Mouse (Mus musculus) hindbrain, embryonic 15.5 days (tissue): ENCODE data around the gene Pipox. TPM values are rescaled to one million over a fixed set of nuclear protein-coding genes. Genes with fewer than 3 reads are reported as not detected.

Source experiments
- ATAC-seq: fragments of 200-750 bp; cut with Nextera tagmentation; 2 replicates; pipeline ENCODE4 v1.8.0; 2017; ENCODE audit warnings: low read depth, moderate number of reproducible peaks, moderate TSS enrichment; ENCODE audit not compliant: low FRiP score
- H3K27ac ChIP-seq: fragments of 300-500 bp; sonication (generic); replicated peaks from 2 replicates; pipeline ENCODE4 v1.5.1; 2015; ENCODE audit warnings: mild to moderate bottlenecking, inconsistent platforms
- H3K27me3 ChIP-seq: fragments of 300-500 bp; sonication (generic); 2 replicates; pipeline ENCODE4 v1.6.1; 2015; ENCODE audit warnings: control low read depth, inconsistent platforms
- H3K36me3 ChIP-seq: fragments of 300-500 bp; sonication (generic); 2 replicates; pipeline ENCODE4 v1.6.1; 2015; ENCODE audit warnings: control low read depth, inconsistent platforms
- H3K4me1 ChIP-seq: fragments of 300-500 bp; sonication (generic); replicated peaks from 2 replicates; pipeline ENCODE4 v1.6.1; 2015; ENCODE audit warnings: control low read depth, inconsistent platforms
- H3K4me2 ChIP-seq: fragments of 300-500 bp; sonication (generic); 2 replicates; pipeline ENCODE4 v1.6.1; 2015; ENCODE audit warnings: moderate library complexity, mild to moderate bottlenecking, inconsistent platforms
- H3K4me3 ChIP-seq: fragments of 300-500 bp; sonication (generic); 2 replicates; pipeline ENCODE4 v1.5.1; 2015; ENCODE audit warnings: mild to moderate bottlenecking, inconsistent platforms
- H3K9ac ChIP-seq: fragments of 300-500 bp; sonication (generic); 2 replicates; pipeline ENCODE4 v1.6.1; 2015; ENCODE audit warnings: inconsistent platforms
- H3K9me3 ChIP-seq: fragments of 300-500 bp; sonication (generic); 2 replicates; pipeline ENCODE4 v1.6.1; 2016; ENCODE audit warnings: control low read depth, inconsistent platforms
- WGBS: fragments of 180-500 bp; shearing (Covaris S2); methylation state at CpG from one replicate; pipeline ENCODE4 v1.1.7; 2015; 5-methylcytosine and 5-hydroxymethylcytosine counted together
- polyA plus RNA-seq: library from polyadenylated mRNA; unstranded; fragments of >200 nt; fragmentation: Nextera tagmentation; extraction: Ambion mirVana; gene quantifications from 2 replicates; pipeline ENCODE4 v1.2.1, GENCODE M21; 2015

Gene Pipox
- polyA plus RNA-seq, 1 experiment from 2014 or later: 5.1 TPM

DNA sequence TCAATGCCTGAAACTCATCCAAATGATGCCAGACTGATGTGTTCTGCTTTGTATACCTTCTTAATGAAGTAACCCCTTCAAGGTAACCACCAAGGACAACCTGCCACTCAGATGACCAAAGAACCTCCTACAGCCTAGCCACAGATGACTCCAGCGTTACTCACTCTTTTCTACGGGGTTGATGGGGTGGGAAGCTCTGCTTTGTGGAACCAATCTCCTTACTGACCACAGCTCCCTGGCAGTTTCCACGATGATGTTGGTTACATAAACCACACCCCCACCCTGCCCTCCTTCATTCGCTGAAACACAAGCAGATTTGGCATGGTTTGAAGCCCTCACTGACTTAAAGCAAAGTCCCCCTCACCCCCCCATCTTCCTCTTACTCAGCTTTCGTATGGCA is 33.9 kb upstream of the Pipox start:
- WGBS: 68% methylated on average over 5 of the region's 5 CpGs
- Histone ChIP-seq H3K27me3 (0 out of 2 replicates have a peak, but pooled peaks cover 4% of the 10 kb centered on the region), H3K9me3 (no peaks in the 10 kb centered on the region), H3K4me1 (peaks cover 59% of the 10 kb centered on the region), H3K4me3 (no peak overlapping the region), H3K36me3 (no peaks in the 10 kb centered on the region), H3K27ac (no peak overlapping the region), H3K4me2 (no peak overlapping the region), H3K9ac (no peak overlapping the region)
- ATAC-seq: no peak

DNA sequence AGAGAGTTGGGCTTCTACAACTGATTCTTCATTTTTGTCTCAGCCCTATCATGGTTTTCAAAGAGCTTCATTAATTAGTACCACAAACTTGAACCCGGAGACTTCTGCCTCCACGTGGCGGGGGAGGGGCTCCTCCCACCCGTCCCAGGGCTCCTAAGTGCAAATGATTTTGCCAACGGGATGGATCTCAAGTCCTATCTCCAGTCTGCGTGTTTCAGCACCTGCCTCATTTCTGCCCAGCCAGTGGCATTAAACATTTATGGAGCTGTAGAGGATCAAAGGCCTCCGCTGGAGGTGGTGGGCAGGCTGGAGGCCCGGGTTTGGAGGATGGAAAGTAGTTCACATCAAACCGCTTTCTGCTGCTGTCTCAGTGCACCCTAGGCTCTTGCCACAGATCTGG is 32.8 kb upstream of the Pipox start:
- WGBS: 23% methylated on average over 9 of the region's 9 CpGs
- Histone ChIP-seq H3K36me3 (no peaks in the 10 kb centered on the region), H3K9ac (no peak overlapping the region), H3K27ac (peak overlapping the region; percentile 13; the same call in 1 of the 2 replicates), H3K4me2 (no peak overlapping the region), H3K4me3 (no peak overlapping the region), H3K27me3 (no peaks in the 10 kb centered on the region), H3K9me3 (no peaks in the 10 kb centered on the region), H3K4me1 (peaks cover 47% of the 10 kb centered on the region)
- no peak for ATAC-seq

DNA sequence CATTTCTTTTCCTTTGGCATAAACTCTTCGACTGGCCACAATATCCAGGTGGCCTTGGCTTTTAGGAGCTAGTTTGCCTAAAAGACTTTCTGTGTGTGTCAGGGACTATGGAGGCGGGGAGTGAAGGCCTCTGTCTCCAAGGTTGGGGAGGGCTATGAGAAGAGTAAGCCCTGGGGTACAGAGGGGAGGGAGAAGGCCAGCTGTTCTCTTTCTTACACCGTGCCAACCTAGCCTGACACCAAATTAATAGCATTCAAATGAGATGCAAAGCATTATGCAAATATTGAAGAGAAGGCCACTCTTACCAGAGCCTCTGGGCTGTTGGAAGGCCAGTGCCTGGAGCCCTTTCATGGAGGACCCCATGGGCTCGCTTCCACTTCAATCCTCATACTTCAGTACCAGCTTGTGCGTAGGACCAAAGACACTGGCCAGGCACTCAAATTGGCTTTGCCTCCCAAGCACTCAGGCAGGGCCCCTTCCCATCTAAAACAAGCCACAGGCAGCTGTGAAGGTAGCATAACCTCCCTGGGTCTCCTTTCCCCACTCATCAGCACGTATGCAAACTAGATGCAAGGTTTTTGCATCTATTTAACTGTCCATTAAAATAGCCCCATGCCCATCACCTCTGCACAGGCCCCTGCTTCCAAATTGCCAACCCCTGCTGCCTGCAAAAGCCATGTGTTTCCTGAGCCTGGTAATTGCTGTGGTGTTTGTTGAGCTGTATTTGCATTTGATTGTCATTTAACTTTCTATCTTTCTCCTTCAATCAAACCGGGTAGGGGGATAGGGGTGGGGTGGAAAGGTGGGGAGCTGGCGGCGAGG is 32.2 kb upstream of the Pipox start:
- no peaks in the 10 kb centered on the region for H3K36me3 ChIP-seq
- no peak overlapping the region for H3K9ac ChIP-seq
- peak overlapping the region; percentile 13 for H3K27ac ChIP-seq
- no peak overlapping the region for H3K4me2 ChIP-seq
- peaks cover 42% of the 10 kb centered on the region for H3K4me1 ChIP-seq
- 30% methylated on average over 9 of the region's 9 CpGs for WGBS
- no peaks in the 10 kb centered on the region for H3K9me3 ChIP-seq
- H3K4me3 ChIP-seq: no peak overlapping the region
- no peaks in the 10 kb centered on the region for H3K27me3 ChIP-seq
- peak; percentile 52; the same call in 1 of the 2 replicates for ATAC-seq

DNA sequence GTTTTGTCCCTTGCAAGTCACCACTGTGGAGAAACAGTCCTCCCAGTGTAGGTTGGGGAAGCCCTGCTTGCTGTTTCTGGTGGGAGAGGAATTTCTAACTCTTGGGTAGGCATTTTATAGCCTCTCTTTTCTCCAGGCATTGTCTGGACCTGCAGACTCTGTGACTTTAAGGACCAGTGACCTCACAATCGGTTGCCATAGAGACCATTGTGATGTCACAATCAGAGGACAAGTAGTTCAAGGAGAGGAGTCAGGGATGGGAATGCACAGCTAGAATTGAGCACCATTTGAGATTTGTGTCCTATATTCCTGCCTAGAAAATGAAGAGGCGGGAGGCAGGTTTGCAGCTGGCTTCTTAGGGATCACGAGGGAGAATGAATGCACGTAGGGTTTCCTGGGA is 29.4 kb upstream of the Pipox start:
- no peaks in the 10 kb centered on the region for H3K9me3 ChIP-seq
- H3K36me3 ChIP-seq: no peaks in the 10 kb centered on the region
- 58% methylated on average over 4 of the region's 4 CpGs for WGBS
- no peak for ATAC-seq
- peaks cover 23% of the 10 kb centered on the region for H3K4me1 ChIP-seq
- H3K27me3 ChIP-seq: no peaks in the 10 kb centered on the region
- no peak overlapping the region for H3K9ac ChIP-seq
- H3K4me2 ChIP-seq: no peak overlapping the region
- H3K27ac ChIP-seq: no peak overlapping the region
- no peak overlapping the region for H3K4me3 ChIP-seq

DNA sequence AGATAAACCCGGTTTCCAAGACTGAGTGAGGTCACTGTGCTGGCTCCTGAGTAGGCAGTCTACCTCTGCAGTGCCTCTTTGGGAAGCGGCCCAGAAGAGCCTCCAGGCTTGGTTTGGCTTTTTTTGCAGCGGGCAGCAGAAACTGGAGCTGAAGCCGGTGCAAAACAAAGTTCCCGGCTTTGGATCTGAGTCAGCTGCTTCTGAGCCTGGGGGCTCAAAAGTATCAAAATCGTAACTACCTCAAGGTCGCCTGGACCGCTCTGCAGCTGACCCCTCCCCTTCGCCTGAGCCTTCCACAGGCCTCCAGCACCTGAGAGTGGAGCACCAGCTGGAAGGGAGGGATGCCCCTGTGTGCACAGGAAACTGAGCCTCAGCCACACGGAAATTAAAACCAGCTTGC is 23.3 kb upstream of the Pipox start:
- Histone ChIP-seq H3K4me1 (peaks cover 29% of the 10 kb centered on the region), H3K27me3 (0 out of 2 replicates have a peak, but pooled peaks cover 6% of the 10 kb centered on the region), H3K27ac (no peak overlapping the region), H3K36me3 (no peaks in the 10 kb centered on the region), H3K4me2 (no peak overlapping the region), H3K9me3 (no peaks in the 10 kb centered on the region), H3K4me3 (no peak overlapping the region), H3K9ac (no peak overlapping the region)
- 56% methylated on average over 10 of the region's 10 CpGs for WGBS
- no peak for ATAC-seq

DNA sequence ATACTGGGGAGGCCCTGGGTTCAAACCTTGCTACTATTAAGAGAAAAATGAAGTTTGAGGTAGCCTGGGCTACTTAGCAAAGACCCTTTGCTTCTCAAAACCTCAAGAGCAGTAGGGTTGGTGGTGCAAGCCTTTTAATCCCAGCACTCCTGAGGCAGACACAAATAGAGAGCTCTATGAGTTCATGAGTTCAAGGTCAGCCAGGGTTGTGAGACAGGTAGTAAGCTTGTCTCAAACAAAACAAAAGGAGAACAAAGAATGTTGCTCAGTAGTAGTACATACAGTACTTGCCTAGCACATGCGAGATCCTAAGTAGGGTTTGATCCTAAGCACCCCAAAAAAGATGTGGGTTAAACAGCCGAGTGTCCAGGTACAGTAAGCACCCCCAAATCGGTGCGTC is 22.8 kb upstream of the Pipox start:
- no peak overlapping the region for H3K9ac ChIP-seq
- no peak overlapping the region for H3K4me2 ChIP-seq
- no peak for ATAC-seq
- H3K4me3 ChIP-seq: no peak overlapping the region
- 0 out of 2 replicates have a peak, but pooled peaks cover 6% of the 10 kb centered on the region for H3K27me3 ChIP-seq
- no peak overlapping the region for H3K27ac ChIP-seq
- WGBS: 89% methylated on average over 4 of the region's 4 CpGs
- no peaks in the 10 kb centered on the region for H3K36me3 ChIP-seq
- no peaks in the 10 kb centered on the region for H3K9me3 ChIP-seq
- peaks cover 30% of the 10 kb centered on the region for H3K4me1 ChIP-seq

DNA sequence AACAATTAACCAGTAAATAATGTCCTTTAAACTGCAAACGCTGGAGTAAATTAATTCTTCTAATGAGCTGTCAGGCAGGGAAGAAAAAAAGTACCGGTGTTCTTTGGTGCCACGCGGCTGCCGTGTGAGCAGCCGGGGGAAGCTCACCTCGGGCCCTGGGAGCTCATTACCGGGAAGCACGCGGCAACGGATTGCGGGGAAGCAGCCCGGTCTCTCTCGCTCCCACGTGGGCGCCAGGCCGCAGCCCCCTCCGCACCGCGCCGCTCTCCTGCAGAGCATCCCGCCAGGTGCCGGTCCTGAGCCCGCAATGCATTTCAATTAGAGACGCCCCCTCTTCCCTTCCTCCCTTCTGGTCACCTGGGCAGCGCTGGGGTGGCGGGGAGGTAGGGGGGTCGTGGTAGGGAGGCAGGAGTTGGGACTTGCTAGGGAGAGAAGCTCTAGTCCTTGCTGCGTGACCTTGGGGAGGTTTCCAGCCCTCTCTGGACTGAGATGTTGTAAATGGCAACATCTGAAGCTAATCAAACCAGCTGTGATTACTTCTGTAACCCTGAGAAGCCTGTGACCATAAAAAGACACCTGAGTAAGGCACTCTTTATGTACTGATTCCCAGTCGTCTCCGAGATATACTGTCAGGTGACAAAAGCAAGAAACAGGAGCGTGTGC is 20.8 kb upstream of the Pipox start:
- no peak overlapping the region for H3K4me3 ChIP-seq
- WGBS: 6% methylated on average over 31 of the region's 32 CpGs
- H3K9me3 ChIP-seq: no peaks in the 10 kb centered on the region
- H3K27ac ChIP-seq: peak overlapping the region; percentile 20; the same call in 1 of the 2 replicates
- no peaks in the 10 kb centered on the region for H3K36me3 ChIP-seq
- H3K27me3 ChIP-seq: 0 out of 2 replicates have a peak, but pooled peaks cover 9% of the 10 kb centered on the region
- peak; percentile 35; the same call in 1 of the 2 replicates for ATAC-seq
- H3K9ac ChIP-seq: peak overlapping the region; percentile 28; the same call in 1 of the 2 replicates
- peak overlapping the region; percentile 49 for H3K4me2 ChIP-seq
- peaks cover 33% of the 10 kb centered on the region for H3K4me1 ChIP-seq

DNA sequence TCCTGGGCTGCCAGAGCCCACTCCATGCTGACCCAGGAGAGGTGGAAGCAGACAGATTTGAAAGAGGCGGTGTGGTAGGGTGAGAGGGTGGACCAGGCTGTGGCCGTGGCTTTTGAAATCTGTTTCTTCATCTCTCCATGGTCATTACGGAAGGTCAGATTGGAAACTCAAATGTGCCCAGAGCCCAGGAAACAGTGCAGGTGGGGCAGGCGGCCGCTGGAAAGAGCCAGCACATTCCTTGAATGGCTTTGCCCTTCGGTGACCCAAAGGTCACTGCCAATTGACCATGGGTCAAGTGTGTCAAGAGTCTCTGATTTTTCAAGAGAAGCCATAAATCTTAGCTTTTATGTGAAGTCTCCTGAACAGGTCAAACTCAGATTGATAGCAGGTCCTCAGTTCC is 19.6 kb upstream of the Pipox start:
- no peak overlapping the region for H3K9ac ChIP-seq
- H3K36me3 ChIP-seq: no peaks in the 10 kb centered on the region
- H3K27ac ChIP-seq: no peak overlapping the region
- ATAC-seq: no peak
- no peak overlapping the region for H3K4me3 ChIP-seq
- no peak overlapping the region for H3K4me2 ChIP-seq
- 30% methylated on average over 6 of the region's 6 CpGs for WGBS
- H3K27me3 ChIP-seq: 0 out of 2 replicates have a peak, but pooled peaks cover 9% of the 10 kb centered on the region
- no peaks in the 10 kb centered on the region for H3K9me3 ChIP-seq
- peaks cover 39% of the 10 kb centered on the region for H3K4me1 ChIP-seq

DNA sequence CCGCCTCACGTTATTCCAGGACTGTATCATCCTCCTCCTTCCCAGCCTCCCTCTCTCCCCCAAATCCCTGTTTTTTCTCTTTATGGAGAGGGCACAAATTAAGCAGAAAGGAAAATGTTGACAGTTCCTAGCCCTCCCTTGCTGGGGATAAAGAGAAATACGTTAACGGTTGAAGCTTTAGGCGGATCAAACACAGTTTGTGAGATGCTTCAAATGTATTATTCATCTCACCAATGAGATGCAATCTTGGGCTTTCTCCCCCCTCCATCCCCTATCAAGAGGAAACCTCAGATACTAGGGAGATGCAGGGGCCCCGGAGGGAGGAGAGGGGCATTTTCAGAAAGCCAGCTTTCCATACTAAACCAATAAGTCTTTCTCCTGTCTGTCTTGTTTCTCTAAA is 15.9 kb upstream of the Pipox start:
- no peak overlapping the region for H3K27ac ChIP-seq

DNA sequence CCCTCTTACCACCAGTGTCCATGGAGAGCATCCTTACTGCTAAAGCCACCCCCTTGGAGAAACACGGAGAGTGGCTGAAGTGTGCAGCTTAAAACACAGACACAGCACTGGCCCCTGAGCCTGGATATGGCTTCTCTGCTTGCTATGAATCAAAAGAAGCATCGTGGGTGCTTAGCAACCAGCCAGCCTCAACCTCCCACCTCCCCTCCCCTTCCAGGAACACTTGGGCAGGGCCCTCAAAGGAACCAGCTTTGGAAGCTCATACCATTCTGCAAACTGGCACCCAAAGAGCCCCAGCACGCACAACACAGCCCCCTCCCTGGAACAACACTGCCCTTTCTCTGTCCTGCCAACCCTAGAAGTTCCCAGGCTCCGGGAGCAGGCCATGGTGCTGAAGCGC is 15.5 kb upstream of the Pipox start:
- Histone ChIP-seq H3K4me2 (no peak overlapping the region), H3K9me3 (no peaks in the 10 kb centered on the region), H3K27ac (no peak overlapping the region), H3K36me3 (no peaks in the 10 kb centered on the region), H3K9ac (no peak overlapping the region), H3K4me3 (no peak overlapping the region), H3K4me1 (peaks cover 38% of the 10 kb centered on the region), H3K27me3 (0 out of 2 replicates have a peak, but pooled peaks cover 3% of the 10 kb centered on the region)
- ATAC-seq: no peak
- 36% methylated on average over 5 of the region's 5 CpGs for WGBS

More for the DNA sequence above, 15.9 kb upstream of the Pipox start:
- no peak overlapping the region for H3K4me2 ChIP-seq
- H3K9me3 ChIP-seq: no peaks in the 10 kb centered on the region
- no peak overlapping the region for H3K9ac ChIP-seq
- no peak overlapping the region for H3K4me3 ChIP-seq
- H3K4me1 ChIP-seq: peaks cover 42% of the 10 kb centered on the region
- WGBS: 39% methylated on average over 6 of the region's 6 CpGs
- no peaks in the 10 kb centered on the region for H3K36me3 ChIP-seq
- no peak for ATAC-seq
- 0 out of 2 replicates have a peak, but pooled peaks cover 3% of the 10 kb centered on the region for H3K27me3 ChIP-seq

DNA sequence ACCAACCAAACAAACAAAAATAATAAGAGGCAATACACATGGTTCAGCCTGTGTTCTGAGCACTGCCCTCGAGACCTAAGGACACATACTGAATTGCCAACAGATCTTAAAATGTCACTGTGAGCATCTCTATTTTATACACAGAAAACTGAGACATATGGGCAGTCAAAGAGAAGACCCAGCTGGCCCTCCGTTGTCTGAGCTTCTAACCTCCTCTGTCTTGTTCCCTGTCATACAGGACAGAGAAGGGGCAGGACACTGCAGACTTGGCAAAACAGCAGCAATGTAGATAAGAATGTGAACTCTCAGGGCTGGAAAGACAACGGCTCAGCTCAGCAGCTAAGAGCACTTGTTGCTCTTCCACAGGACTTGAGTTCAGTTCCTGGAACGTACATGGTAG is 14.6 kb upstream of the Pipox start:
- H3K27ac ChIP-seq: no peak overlapping the region
- 85% methylated on average over 4 of the region's 4 CpGs for WGBS
- no peak for ATAC-seq
- no peaks in the 10 kb centered on the region for H3K9me3 ChIP-seq
- no peak overlapping the region for H3K9ac ChIP-seq
- H3K36me3 ChIP-seq: no peaks in the 10 kb centered on the region
- no peak overlapping the region for H3K4me3 ChIP-seq
- H3K4me1 ChIP-seq: peaks cover 37% of the 10 kb centered on the region
- no peak overlapping the region for H3K4me2 ChIP-seq
- H3K27me3 ChIP-seq: 0 out of 2 replicates have a peak, but pooled peaks cover 3% of the 10 kb centered on the region

DNA sequence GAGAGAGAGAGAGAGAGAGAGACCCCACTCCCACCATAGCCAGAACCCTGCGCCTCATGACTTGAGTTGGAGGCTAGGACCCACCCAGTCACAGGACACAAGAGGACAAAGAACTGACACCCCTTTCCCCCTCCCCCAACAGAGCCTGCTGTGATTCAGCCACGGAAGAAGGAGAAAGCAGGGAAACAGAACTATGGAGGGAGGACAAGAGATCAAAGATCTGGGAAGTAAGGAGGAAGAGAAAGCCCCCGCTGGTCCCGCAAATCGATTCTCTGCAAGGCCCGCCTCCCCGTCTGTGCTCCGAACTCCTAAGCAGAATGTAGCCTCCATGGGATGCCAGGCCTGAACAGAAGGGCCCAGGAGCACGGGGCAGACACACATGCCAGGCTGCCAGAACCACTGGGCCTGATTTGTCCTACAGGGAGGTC is 12.9 kb upstream of the Pipox start:
- H3K27me3 ChIP-seq: 0 out of 2 replicates have a peak, but pooled peaks cover 3% of the 10 kb centered on the region
- H3K9ac ChIP-seq: no peak overlapping the region
- 7% methylated on average over 9 of the region's 9 CpGs for WGBS
- no peaks in the 10 kb centered on the region for H3K9me3 ChIP-seq
- H3K4me3 ChIP-seq: no peak overlapping the region
- ATAC-seq: peak; percentile 46; the same call in 1 of the 2 replicates
- H3K27ac ChIP-seq: peak overlapping the region; percentile 81
- peaks cover 44% of the 10 kb centered on the region for H3K4me1 ChIP-seq
- peak overlapping the region; percentile 28 for H3K4me2 ChIP-seq
- H3K36me3 ChIP-seq: no peaks in the 10 kb centered on the region
